Mouse (Mus musculus) left cerebral cortex, adult 18-20 months (tissue): Measurements from ENCODE around the gene Zfp280c. TPM values are rescaled to one million over a fixed set of nuclear protein-coding genes. Genes with fewer than 3 reads are reported as not detected.

Experiments used
- DNase-seq, 2 experiments: peaks; one replicate each; pipeline ENCODE4 v3.0.0; 2021 to 2022; ENCODE audit warnings: low spot score in 2 of 2, mixed read lengths in 1 of 2
- long read RNA-seq, 2 experiments: library from polyadenylated mRNA; stranded (forward); transcript quantifications; one replicate each; pipeline ENCODE4 v2.0.0; 2021
- total RNA-seq, 2 experiments: library from RNA; stranded (reverse); gene quantifications; 2 replicates each; pipeline ENCODE4 v1.2.3; 2021

Zfp280c gene
- total RNA-seq = 10 to 100 TPM; 17.0 to 18.7 TPM
- long read RNA-seq, experiment 1, full-length matches to known transcripts = 2 of 5 reads
- long read RNA-seq, experiment 1, partial matches to known transcripts = 1 of 5 reads
- long read RNA-seq, experiment 1, other reads (novel, unspliced or antisense) = 2 of 5 reads
- long read RNA-seq, experiment 2, full-length matches to known transcripts = 2 of 3 reads
- long read RNA-seq, experiment 2, partial matches to known transcripts = 1 of 3 reads
- long read RNA-seq, experiment 2, other reads (novel, unspliced or antisense) = 0 of 3 reads

- peak; percentile 65 to 71 for DNase-seq
Measured at GRCm38 (mm10) chrX:48594099-48594760, at the start of gene Zfp280c. Zfp280c (minus strand) TSS chrX:48594504.

- DNase-seq = no peak
Measured at GRCm38 (mm10) chrX:48637032-48637431, 42.7 kb upstream of the Zfp280c start.

- DNase-seq = no peak
Measured at GRCm38 (mm10) chrX:48624054-48624420, 29.7 kb upstream of the Zfp280c start.

GRCm38 (mm10) chrX:48623379-48624053 lies 29.2 kb upstream of the Zfp280c start, which contains the start of gene Slc25a14:
Slc25a14 (plus strand) TSS chrX:48623413.
- peak; percentile 77 to 79 for DNase-seq

GRCm38 (mm10) chrX:48623049-48623378 lies 28.7 kb upstream of the Zfp280c start:
- DNase-seq = no peak

GRCm38 (mm10) chrX:48604872-48605271 lies 10.6 kb upstream of the Zfp280c start:
- DNase-seq = no peak

DNA sequence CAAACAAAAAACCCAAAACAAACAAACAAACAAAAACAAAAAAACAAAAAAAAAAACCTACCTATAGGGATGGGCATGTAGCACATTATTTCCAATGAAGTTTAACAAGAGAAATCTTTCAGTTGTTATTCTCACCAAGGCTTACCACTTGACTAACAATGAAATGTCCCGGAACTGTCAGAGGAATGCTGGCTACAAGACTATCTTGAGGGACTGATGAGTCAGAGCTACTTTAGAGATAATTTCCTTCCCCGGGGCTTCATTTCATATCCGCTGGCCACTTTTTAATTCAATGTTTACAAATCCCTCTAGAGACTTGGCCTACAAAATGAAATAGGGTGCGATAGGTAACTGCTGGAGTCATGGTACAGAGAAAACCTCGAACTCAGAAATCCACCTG lies 2.6 kb upstream of the Zfp280c start:
- no peak for DNase-seq

GRCm38 (mm10) chrX:48596053-48596452 lies 1.7 kb upstream of the Zfp280c start:
- no peak for DNase-seq

DNA sequence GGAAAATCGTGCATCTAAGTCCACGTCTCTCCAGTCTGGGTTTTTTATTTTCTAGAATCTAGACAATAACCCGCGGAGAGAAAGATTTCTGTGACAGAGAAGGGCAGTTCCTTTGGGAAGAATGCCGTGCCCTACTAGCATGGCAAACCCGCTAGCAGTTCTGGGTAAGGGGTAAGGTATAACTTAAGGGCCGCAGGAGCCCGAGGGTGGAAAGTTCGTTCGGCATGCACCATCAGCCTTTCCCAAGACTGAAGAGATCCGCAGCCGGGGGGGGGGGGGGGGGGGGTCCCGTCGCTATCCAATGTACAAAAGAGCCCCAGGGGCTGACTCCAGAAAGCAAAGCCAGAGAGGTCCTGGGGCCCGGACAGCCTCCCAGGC lies 594 bp downstream of the Zfp280c start:
- DNase-seq = peak in 1 of 2 experiments; percentile 3

DNA sequence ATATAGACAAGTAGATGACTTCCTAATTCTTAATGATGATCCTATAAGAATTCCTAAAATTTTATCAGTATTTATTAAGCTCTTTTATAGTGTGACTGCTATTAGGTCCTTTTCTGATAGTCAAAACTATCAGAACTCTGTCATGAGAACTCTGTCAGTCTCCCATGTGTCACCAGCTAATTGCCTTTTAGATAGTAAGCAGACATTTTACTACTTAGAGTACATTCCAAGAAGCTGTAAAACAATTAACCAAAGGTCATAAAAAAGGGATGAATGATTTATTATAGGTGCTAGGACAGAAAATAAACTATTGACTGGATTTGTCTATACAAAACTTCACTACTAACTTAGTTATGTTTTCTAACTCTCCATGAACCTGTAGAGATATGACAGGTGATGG lies 11.0 kb downstream of the Zfp280c start:
- no peak for DNase-seq

GRCm38 (mm10) chrX:48532175-48532574 lies 62.1 kb downstream of the Zfp280c start:
- DNase-seq = peak; percentile 78 to 79

DNA sequence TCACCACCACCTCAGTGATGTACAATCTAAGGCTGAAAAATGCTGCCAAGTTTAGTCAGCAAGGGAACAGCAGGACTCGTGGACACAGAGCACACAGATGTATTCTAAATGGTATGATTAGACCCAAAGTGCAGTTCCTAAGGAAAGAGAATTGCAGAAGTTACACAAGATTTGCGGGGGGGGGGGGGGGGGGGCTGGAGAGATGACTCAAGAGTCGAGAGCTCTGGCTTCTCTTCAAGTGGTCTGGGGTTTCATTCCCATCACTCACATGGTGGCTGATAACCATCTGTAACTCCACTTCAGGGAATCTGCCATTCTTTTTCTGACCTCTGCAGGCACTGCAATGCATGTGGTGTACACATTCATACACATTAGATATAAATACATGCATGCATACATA lies 67.9 kb downstream of the Zfp280c start:
- no peak for DNase-seq

DNA sequence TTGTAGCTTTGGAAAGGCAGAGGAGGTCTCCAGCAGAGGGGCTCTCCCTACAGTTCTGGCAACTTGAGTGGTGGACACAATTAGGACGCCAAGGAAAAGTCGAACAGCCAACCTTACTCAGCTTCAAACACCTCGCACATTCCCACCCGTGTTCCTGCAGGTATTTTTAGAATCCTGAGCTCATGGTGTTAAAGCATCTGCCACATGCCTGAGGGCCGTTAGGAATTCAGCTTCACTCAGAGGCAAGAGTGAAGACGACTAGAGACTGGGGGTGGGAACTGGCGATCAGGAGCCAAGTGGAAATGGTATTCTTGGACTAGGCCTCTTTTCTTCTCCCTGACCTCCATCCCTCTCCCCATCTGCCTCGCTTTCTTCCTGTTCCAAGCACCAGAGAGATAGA lies 68.4 kb downstream of the Zfp280c start:
- peak; percentile 37 to 47 for DNase-seq

DNA sequence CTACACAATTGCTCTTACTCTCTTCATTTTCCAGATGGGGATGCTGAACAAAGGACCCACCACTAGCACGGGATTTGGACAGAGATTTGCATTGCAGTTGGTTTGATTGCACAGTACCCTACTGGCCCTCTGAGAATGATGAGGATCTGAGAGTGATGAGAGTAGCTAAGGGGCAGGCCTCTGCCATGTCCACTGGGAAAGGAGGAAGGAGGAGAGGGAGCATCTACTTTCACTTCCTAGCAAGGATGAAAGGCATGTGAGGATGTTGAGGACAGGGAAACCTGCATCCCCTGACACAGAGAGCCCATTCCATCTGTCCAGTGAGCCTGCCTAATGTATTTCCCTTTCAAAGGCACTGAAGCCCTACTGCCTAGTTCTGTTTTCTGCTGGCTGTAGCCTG lies 69.0 kb downstream of the Zfp280c start:
- no peak for DNase-seq

DNA sequence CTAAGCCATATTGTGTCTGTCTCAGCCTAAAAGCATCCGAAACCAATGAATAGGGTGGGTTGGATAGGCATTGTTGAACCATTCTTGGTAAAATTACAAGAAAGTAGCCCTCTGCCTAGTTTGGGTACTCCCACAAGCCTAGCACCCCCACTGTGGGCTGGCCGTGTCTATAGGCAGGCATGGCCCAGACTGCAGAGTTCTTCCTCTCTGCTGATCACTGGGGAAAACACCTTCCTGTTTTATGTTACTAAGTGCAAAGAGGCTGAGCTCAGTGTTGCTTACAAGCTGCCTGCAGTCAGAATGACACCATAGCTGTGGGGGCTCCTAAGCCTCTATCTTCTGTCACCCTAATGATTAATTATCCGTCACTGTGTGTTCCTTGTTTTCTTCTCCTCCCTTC lies 70.8 kb downstream of the Zfp280c start:
- DNase-seq = no peak

DNA sequence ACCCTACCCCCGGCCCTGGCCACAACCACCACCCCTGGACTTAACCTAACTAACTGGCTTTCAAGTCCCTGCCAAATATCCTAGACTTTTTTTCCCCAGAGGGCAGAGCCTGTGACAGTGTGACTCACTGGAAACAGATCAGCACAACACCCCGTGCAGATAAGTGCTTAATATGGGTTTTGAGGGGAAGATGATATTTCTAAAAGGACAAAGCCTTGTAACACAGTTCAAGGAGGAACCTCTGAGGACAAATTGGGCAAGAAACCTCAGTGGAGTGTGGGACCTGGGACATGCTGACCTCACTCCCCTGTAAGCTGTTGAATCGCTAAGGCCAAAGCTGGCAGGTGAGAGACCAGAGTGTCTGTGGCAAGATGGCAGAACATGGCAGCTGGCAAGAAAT lies 72.7 kb downstream of the Zfp280c start:
- DNase-seq = no peak

GRCm38 (mm10) chrX:48519549-48520085 lies 74.7 kb downstream of the Zfp280c start:
- peak in 1 of 2 experiments; percentile 16 for DNase-seq

- peak; percentile 43 to 57 for DNase-seq
Measured at GRCm38 (mm10) chrX:48518808-48519548, 75.3 kb downstream of the Zfp280c start, which contains the start of gene Rab33a. Rab33a (plus strand) TSS chrX:48519285.

DNA sequence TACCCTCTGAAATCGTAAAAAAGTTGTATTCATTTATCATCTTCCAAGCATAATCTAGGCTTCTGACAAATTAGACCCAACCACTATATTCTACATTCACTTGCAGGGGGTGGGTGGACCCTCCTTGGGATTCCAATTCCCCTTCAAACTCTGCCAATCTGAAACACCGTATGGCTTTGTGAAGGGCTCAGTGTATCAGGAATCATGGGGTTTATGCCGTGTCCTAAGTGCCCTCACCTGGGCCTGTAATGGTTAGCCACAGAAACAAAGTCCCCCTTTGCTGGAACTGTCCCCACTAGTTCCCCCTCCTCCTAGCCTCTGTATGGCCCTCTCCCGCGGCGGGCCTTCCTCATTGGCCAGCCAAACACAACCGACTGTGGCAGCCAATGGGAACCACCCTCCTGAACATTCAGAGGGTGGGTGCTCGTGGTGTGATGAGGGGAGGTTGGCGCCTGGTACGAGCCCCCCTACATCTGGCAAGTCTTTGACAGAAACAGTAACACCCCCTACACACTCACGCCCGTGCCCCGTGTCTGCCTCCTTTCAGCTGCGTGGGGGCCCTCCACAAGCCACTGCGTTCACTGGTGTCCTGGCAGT lies 76.0 kb downstream of the Zfp280c start:
- peak; percentile 22 to 26 for DNase-seq

GRCm38 (mm10) chrX:48513824-48514223 lies 80.5 kb downstream of the Zfp280c start:
- DNase-seq = no peak
